27 mouse cellular contexts compared by ENCODE assay signal in genomic region chr9:16063447-16063846, GRCm38 (mm10).
"Had no signal": no experiment of that assay in that cellular context is flagged by ENCODE, and none has a peak within 500 bp of the region (broad histone marks: within the 10 kb centered on the region; RNA-seq: fewer than 3 reads in every experiment).

No protein-coding gene starts in this region.

- H3K4me2 ChIP-seq: heart, embryonic 12.5 days; hindbrain, embryonic 12.5 days; hindbrain, embryonic 14.5 days; intestine, embryonic 15.5 days; limb, embryonic 13.5 days; liver, embryonic 11.5 days; liver, embryonic 13.5 days had no signal

- ATAC-seq: hindbrain, embryonic 16.5 days; inflammation-experienced regulatory T-cells, adult 6 months; intestine, embryonic 15.5 days; intestine, postnatal 0 days had no signal

- H3K9ac ChIP-seq: heart, embryonic 12.5 days; hindbrain, embryonic 12.5 days; hindbrain, embryonic 14.5 days; intestine, embryonic 15.5 days; limb, embryonic 13.5 days; liver, embryonic 13.5 days had no signal

- H3K4me1 ChIP-seq: heart, embryonic 10.5 days; heart, embryonic 12.5 days; hindbrain, embryonic 10.5 days; hindbrain, embryonic 12.5 days; intestine, embryonic 15.5 days; liver, embryonic 13.5 days had no signal

- H3K4me3 ChIP-seq: gastrocnemius, adult 2 months; heart, embryonic 10.5 days; heart, embryonic 12.5 days; hindbrain, embryonic 10.5 days; hindbrain, embryonic 12.5 days; intestine, embryonic 15.5 days; layer of hippocampus, adult 2 months; limb, embryonic 13.5 days; liver, embryonic 13.5 days had no signal

- H3K27ac ChIP-seq: gastrocnemius, adult 2 months; heart, embryonic 10.5 days; hindbrain, embryonic 10.5 days; hindbrain, embryonic 12.5 days; hindbrain, embryonic 14.5 days; intestine, embryonic 15.5 days; layer of hippocampus, adult 2 months; limb, embryonic 13.5 days; liver, embryonic 13.5 days had no signal

- H3K36me3 ChIP-seq: heart, embryonic 10.5 days; heart, embryonic 12.5 days; hindbrain, embryonic 10.5 days; hindbrain, embryonic 12.5 days; intestine, embryonic 15.5 days; limb, embryonic 13.5 days; liver, embryonic 13.5 days had no signal

- H3K27me3 ChIP-seq: heart, embryonic 12.5 days; hindbrain, embryonic 12.5 days; intestine, embryonic 15.5 days; limb, embryonic 13.5 days; liver, embryonic 13.5 days had no signal

- H3K9me3 ChIP-seq: heart, embryonic 10.5 days; hindbrain, embryonic 10.5 days; hindbrain, embryonic 12.5 days; intestine, embryonic 15.5 days; limb, embryonic 13.5 days; liver, embryonic 13.5 days had no signal

- DNase-seq: gastrocnemius, adult 2 months; gastrocnemius, postnatal 10 days; gastrocnemius, postnatal 25 days; heart, adult 18-20 months; heart, postnatal 10 days; heart, postnatal 4 days; kidney, adult 18-20 months; kidney, adult 8-10 months; kidney, postnatal 10 days; kidney, postnatal 25 days; kidney, postnatal 4 days; layer of hippocampus, postnatal 36 days; left cerebral cortex, postnatal 4 days; liver; liver, embryonic 13.5 days had no signal
